Comparison of ENCODE assay signal across 7 mouse cellular contexts in the genomic region with DNA sequence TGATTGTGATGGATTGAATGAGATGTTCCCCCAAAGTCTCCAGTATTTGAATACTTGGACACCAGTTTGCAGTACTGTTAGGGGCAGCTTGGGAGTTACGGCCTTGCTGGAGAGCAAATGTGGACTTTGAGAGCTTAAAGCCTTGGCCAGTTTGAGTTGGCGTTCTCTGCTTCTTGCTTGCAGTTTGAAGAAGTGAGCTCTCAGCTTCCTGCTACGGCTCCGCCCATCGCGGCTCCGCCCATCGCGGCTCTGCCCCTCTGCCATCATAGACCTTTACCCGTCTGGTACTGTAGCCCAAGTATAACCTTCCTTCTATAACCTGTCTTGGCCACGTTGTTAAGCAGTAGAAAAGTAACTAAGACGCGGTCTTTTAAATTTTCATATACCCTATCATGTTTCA.
DNase-seq lines count a peak whose midpoint lies in the region; ATAC-seq lines count a peak whose summit lies in the region.

No protein-coding gene starts in this region.

- DNase-seq in T-cell, adult 2 months (ENCODE audit: low spot score): peak; percentile 40
- no peak for DNase-seq in cerebellum, adult 8-10 months
- DNase-seq in right cerebral cortex, adult 18-20 months: no peak

- H3K9me3 ChIP-seq in embryonic facial prominence, embryonic 12.5 days: no peaks in the 10 kb centered on the region
- H3K9me3 ChIP-seq in intestine, embryonic 15.5 days: no peaks in the 10 kb centered on the region
- H3K9me3 ChIP-seq in liver, embryonic 15.5 days (replicated peaks): no peaks in the 10 kb centered on the region
- H3K9me3 ChIP-seq in neural tube, embryonic 15.5 days (replicated peaks): no peaks in the 10 kb centered on the region

- no peaks in the 10 kb centered on the region for H3K36me3 ChIP-seq in embryonic facial prominence, embryonic 12.5 days
- no peaks in the 10 kb centered on the region for H3K36me3 ChIP-seq in intestine, embryonic 15.5 days
- H3K36me3 ChIP-seq in liver, embryonic 15.5 days (replicated peaks): no peaks in the 10 kb centered on the region
- no peaks in the 10 kb centered on the region for H3K36me3 ChIP-seq in neural tube, embryonic 15.5 days

- no peak overlapping the region for H3K27ac ChIP-seq in embryonic facial prominence, embryonic 12.5 days
- no peak overlapping the region for H3K27ac ChIP-seq in intestine, embryonic 15.5 days
- H3K27ac ChIP-seq in liver, embryonic 15.5 days (replicated peaks): no peak overlapping the region
- H3K27ac ChIP-seq in neural tube, embryonic 15.5 days (replicated peaks): peak overlapping the region; percentile 87; the same call in 1 of the 2 replicates

- H3K4me2 ChIP-seq in embryonic facial prominence, embryonic 12.5 days (replicated peaks): peak overlapping the region; percentile 56
- peak overlapping the region; percentile 77 for H3K4me2 ChIP-seq in intestine, embryonic 15.5 days (replicated peaks)
- H3K4me2 ChIP-seq in liver, embryonic 15.5 days: peak overlapping the region; percentile 73
- H3K4me2 ChIP-seq in neural tube, embryonic 15.5 days: peak overlapping the region; percentile 60

- no peak for ATAC-seq in embryonic facial prominence, embryonic 12.5 days (ENCODE audit: insufficient number of reproducible peaks, insufficient read depth, low FRiP score, low TSS enrichment)
- ATAC-seq in intestine, embryonic 15.5 days: peak; percentile 77
- no peak for ATAC-seq in liver, embryonic 15.5 days (ENCODE audit: insufficient read depth)
- no peak for ATAC-seq in neural tube, embryonic 15.5 days (ENCODE audit: low FRiP score)

- H3K4me3 ChIP-seq in embryonic facial prominence, embryonic 12.5 days: 0 out of 2 replicates have a peak overlapping the region, but pooled peaks have one; percentile 8
- H3K4me3 ChIP-seq in intestine, embryonic 15.5 days (replicated peaks): no peak overlapping the region
- H3K4me3 ChIP-seq in liver, embryonic 15.5 days (replicated peaks): peak overlapping the region; percentile 41
- H3K4me3 ChIP-seq in neural tube, embryonic 15.5 days (replicated peaks): no peak overlapping the region

- H3K4me1 ChIP-seq in embryonic facial prominence, embryonic 12.5 days: peaks cover 11% of the 10 kb centered on the region; the same call in 1 of the 2 replicates
- H3K4me1 ChIP-seq in intestine, embryonic 15.5 days (replicated peaks): peaks cover 12% of the 10 kb centered on the region
- H3K4me1 ChIP-seq in liver, embryonic 15.5 days (replicated peaks): peaks cover 29% of the 10 kb centered on the region
- H3K4me1 ChIP-seq in neural tube, embryonic 15.5 days: peaks cover 18% of the 10 kb centered on the region

- H3K27me3 ChIP-seq in embryonic facial prominence, embryonic 12.5 days: peaks cover 5% of the 10 kb centered on the region; the same call in 1 of the 2 replicates
- H3K27me3 ChIP-seq in intestine, embryonic 15.5 days (replicated peaks): no peaks in the 10 kb centered on the region
- H3K27me3 ChIP-seq in liver, embryonic 15.5 days: peaks cover 4% of the 10 kb centered on the region; the same call in 1 of the 2 replicates
- no peaks in the 10 kb centered on the region for H3K27me3 ChIP-seq in neural tube, embryonic 15.5 days (replicated peaks)

- H3K9ac ChIP-seq in embryonic facial prominence, embryonic 12.5 days: no peak overlapping the region
- no peak overlapping the region for H3K9ac ChIP-seq in intestine, embryonic 15.5 days
- H3K9ac ChIP-seq in liver, embryonic 15.5 days: no peak overlapping the region
- no peak overlapping the region for H3K9ac ChIP-seq in neural tube, embryonic 15.5 days (replicated peaks)

- 16% methylated on average over 13 of the region's 13 CpGs for WGBS in embryonic facial prominence, embryonic 12.5 days
- 14% methylated on average over 13 of the region's 13 CpGs for WGBS in intestine, embryonic 15.5 days
- WGBS in liver, embryonic 15.5 days (ENCODE audit: insufficient replicate concordance): 7% methylated on average over 13 of the region's 13 CpGs
- WGBS in neural tube, embryonic 15.5 days: 17% methylated on average over 13 of the region's 13 CpGs

Comparison
In these comparisons a context has a peak if more than half of its experiments do, and no peak if none do; other contexts are left out.
1. H3K4me3 ChIP-seq: peak in embryonic facial prominence, embryonic 12.5 days (single experiment) and liver, embryonic 15.5 days (single experiment); none in intestine, embryonic 15.5 days (single experiment) and neural tube, embryonic 15.5 days (single experiment).
2. Peak in every context shown above with its lines, with median percentiles within 50 percentile points of each other: H3K4me2 ChIP-seq.